Mouse (Mus musculus): ENCODE measurements around the gene Pirt.

Pirt gene

DNA sequence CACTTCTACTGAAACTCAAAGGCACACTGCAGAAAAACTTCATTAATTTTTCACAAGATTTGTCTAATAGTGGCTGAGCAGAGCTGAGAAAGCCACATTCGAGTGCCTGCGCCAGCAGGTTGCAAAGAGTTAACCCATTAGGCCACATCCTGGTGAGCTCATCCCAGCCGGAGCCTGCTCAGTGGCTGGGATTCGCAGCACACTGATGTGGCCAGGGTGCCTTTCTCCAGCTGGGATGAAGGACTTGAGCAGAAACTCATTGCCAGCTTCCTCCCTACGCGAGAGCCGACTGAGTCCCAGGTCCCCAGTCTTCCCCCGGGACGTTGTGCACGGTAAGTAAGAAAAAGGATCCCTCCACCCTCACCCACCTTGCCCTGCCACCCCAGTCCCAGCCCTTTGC is at the start of gene Pirt:
Pirt (plus strand) TSS at position 171 of the 400 bp plus-strand sequence.
- no peak for DNase-seq

DNA sequence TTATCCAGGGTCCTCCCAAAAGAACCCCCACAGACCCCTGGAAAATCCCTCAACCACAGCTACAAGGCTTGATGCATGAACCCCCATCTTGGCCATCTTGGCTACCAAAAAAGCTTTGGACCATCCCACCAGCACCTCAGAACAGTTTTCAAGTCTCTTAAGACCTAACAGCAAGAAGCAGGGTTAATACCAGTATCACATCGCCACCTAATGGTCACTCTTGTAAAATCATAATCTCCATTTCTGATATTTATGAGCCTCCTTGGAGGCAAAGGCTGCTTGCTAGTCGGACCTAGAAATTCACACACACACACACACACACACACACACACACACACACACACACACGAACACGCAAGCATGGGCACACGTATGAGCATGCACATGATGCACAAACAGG is 40.1 kb upstream of the Pirt start:
- DNase-seq = no peak

DNA sequence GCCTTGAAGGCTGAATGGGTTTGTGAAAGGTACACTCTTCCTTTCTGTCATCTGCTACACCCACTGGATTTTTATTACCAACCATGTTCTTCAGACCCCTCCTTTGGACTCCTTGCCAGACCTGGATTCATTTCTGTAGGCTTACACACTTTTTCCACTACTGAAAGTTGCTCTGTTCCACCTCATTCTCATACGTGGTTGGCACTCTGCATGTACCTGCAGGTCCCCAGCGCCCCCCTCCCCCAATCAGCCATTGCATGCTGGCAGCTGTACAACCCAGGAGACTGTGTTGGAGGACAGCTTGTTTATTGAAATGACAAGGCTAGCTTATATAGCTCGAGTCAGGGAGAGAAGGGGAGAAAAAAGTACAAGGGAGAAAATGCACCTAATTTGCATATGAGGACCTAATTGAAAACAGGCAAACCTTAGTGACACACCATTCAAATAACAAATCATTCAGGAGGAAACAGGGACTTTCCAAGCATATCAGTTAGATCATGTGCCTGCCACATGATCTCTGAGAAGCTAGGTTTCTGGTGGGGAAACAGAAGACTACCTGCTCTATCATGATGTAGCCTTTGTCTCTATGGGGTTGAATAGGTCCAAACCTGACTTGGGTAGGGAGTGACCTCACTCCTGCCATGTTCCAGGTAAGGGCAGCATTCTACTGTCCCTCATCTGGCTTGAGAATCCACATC is 38.9 kb upstream of the Pirt start:
- no peak for DNase-seq

DNA sequence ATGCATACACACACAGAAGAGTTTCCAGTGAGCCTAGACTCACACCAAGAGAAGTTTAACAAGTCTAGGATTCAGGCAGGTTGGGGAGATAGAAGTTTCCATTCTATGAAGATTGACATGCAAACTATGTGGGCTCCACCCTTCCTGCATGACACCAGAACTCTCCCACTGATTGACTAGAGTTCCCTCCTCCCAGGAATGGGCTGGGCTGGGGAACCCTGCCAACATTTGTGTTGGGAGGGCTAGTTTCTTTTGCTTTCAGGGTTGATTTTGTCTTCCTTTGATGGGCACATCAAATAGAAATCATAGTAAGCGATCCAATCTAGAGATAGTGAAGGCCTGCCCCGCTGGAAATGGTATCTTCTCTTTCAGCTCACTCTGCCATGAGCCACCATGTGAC is 30.5 kb upstream of the Pirt start:
- no peak for DNase-seq

DNA sequence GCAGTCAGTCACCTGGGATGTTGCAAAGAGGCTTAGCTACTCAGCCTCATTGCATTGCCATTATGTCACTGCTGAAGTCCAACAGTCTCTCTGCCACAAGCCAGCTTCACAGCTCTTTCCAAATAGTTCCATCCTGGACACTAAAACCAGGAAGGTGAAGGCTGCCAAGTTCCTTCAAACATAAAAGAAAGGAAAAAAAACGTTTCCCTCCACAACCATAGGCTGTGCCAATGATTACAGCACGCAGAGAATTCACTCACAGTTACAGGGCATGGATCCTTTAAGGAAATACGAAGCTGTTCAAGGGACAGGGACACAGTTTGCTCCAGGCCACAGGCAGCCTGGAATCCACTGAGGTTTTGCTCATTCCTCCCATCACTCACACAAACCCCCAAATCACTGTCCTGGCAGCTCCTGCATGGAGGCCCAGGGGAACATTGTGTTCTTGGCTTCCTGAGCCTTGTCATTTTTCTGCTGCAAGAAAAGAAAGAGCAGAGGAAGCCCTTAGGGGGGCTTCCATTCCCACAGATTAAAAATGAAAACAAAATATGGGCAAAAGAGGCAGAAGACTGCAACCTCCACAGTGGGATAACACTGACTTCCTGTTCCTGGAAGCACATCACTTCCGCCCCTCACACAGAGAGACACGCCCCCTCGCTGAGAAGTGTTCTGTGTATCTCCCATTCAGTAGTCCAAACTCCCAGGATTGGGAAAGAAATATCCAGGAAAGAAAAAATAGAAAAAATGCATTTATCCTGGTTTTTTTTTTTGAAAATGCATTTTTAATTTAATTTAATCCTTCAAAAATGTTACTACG is 29.3 kb upstream of the Pirt start:
- DNase-seq = no peak

DNA sequence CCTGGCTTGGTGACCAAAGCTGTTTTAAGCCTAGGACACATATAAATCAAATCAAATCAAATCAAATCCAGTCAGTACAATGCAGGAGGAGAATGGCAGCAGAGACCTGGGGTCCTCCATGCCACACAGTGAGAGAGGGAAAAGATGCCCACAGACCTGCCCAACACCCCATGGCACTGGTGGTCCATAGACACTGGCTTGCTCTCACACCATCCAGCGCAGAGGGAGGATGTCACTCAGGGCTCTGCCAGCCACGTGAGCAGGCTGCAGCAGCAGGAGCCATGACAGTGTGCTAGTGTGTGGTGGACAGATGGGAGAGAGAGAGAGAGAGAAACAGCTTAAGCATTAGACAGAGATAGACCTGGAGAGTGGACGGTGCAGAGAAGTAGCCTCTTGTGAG is 19.2 kb upstream of the Pirt start:
- no peak for DNase-seq

DNA sequence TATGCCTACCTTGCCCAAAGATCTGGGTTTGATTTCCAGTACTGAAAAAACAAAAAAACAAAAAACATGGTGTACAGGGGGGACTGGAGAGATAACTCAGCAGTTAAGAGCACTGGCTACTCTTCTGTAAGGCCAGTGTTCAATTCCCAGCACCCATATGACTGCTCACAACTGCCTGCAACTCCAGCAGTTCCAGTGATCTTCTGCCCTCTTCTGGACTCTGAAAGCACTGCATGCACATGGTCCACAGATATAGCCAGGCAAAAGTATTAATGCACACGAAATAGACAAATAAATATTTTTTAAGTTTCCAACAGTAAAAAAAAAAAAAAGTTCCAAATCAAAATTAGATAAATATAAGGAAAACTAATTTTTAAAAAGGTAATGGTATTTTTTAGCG is 13.0 kb upstream of the Pirt start:
- DNase-seq = no peak

DNA sequence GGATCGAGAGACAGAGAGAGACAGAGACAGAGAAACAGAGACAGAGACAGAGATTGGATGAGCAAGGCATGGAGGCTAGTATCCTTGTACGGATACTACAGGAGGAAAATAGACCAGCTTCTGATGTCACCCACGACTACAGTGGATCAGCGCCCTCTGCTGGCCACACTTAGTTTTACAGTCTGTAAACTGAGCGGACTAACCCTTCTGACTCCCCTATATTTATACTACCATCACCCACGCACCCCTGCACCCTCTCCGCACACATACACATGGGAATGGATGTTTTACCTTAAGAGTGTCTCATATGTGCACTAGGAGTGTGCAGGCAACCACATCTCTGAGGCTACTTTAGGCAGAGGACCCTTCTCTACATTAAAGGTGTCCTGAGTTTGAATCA is 12.4 kb upstream of the Pirt start:
- peak; percentile 84 for DNase-seq

DNA sequence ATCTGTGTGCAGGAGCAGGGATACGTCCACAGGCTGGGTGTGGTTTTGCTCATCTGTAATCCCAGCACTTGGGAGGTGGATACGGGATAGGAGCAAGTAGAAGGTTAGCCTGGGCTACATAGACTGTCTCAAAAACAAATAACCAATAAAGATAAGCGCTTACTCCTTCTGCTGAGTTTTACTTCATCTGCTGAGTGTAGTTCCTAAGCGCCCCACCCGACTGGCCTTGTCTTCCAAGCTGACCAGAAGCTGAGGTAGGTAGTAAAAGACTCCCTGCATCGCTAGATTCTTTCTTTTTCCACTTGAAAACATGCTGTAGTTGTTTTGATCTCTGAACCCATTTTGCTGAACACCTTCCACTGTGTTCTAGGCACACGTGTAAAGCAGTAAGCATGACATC is 9.0 kb upstream of the Pirt start:
- DNase-seq = no peak

DNA sequence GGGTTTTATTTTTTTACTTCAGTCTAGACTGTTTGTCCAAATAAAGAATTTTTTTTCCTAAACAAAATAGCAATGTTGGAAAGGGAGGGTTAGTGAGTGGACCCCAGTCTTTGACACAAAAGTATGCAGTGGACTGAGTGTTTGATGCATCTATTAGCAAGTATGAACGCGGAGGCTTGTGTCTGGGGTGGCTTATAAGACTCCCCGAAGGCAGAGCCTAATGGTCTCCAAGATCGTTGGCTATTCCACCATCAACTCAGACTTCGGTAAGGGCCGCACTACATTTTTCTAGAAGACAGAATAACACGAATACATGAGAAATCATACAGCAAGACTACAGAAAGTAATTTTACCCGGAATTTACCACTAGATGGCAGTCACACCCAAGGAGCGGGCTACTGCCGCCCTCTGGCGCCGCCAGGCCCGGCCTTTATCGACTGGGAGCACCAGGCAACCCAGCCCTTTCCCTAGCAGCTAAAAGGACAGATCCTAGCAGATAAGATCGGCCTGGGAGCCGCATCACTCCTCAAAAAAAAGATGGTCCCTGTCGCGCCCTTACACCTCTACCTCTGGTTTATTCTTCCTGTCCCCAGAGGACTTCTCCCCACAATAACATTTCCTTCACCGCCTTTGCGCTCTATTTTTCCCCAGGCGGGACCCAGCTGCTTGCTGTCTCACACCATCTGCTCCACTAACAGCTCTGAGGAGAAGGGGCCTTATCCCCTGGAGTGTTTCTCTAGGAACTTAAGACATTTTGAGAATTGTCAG is 6.0 kb upstream of the Pirt start:
- DNase-seq = peak; percentile 73

DNA sequence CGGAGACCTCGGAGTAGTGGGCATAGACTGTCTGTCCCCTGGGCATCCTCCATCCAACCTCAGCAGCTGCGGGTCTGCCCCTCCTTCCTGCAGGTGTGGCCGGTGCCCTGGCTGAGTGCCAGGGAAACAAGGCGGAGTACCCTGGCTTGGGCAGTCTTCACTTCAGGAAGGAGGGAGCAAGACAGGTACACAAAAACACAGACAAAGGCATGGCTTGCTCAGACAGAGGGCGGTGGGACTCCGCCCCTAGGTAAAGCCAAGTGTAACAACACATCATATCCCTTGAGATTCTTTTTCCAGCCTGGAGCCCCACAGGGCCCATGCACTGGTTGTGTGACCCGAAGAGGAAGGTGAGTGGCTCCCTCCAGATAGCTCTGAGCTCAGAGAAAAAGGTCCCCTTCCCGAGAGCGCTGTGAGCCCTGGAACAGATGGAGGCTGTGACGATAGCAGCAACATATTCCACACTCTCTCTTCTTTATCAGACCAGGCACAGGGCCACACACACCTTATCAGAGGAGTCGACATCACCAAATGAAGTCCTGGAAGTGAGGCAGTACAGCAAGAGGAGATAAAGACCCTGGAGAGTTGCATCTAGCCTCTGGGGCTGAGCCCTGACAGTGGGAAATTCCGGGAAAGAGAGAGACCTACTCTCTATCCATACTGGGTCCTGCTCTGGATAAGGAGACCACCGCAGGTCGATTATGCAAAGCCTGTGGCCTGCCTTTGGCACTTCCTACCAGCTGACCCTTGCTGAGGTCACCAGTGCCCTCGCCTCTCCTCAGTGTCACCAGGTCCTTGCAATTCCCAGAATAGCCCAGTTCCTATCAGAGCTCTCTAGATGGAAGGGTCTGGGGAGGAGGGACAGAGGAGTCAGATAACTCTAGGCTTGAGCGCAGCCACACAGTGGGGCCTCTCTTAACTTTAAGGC is 1.0 kb downstream of the Pirt start:
- no peak for DNase-seq

DNA sequence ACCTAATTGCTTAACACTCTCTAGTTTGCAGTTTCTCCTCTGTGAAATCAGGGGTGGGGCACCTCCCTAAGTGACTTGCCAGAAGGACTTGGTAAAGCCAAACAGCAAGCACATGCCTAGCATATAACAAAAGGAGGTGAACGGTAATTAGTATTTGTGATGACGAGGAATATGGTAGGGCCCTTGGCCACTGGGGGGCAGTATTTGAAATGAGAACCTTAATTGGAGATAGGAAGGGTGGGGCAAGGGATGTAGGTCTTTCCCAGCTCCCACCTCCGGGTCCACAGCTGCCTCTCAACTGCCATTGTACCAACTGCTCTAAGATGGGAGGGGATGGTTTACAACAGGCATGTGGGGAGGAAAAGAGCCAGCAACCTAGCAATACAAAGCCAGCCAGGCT is 2.5 kb downstream of the Pirt start:
- peak; percentile 27 for DNase-seq

DNA sequence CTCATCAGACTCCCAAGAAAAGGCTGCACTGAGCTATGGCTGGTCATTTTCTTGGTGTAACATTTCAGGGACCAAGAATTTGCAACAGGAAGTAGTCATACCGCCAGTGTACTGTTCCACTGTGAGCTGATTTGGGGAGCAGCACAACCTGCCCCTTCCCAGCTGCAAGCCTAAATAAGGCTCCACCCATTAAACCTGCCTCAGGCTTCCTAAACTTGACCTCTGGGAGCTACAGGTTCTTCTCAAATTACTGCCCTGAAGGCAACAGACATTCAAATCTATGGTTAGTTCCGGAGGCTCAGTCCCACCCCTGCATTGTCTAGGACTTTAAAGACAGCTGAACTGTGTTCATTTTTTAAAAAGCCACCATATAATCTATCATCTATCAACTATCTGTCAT is 8.2 kb downstream of the Pirt start:
- DNase-seq = no peak

DNA sequence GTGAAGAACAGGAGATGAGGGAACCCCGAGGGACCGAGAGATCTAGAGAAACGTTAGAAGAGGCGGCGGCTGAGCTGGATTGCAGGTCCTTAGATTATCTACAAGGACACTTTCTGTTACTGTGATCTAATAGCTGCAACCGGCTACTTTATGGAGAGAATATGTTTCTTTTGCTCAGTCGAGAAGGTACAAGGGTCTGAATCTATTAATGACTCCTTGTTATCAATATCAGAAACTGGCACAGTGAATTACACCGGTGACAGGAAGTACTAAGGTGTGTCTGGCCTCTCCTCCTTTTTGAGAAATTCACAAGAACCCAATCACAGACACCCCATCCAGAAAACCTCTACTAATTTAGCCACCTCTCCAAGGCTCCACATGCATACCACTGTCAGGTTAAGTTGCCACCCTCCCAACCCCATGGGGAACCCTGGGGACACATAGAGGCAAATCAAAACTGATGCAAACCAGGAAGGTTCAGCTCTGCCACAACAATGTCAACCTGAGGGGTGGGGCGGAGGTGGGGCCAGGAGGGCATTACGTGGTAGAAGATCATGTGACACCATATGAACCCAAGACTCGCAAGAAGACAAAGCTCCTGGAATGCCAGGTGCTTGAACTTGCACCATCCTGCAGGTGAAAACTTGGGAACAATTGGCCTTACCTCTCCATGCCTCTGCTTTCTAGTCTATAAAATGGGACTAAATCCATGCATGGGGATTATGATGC is 12.5 kb downstream of the Pirt start:
- DNase-seq = no peak

DNA sequence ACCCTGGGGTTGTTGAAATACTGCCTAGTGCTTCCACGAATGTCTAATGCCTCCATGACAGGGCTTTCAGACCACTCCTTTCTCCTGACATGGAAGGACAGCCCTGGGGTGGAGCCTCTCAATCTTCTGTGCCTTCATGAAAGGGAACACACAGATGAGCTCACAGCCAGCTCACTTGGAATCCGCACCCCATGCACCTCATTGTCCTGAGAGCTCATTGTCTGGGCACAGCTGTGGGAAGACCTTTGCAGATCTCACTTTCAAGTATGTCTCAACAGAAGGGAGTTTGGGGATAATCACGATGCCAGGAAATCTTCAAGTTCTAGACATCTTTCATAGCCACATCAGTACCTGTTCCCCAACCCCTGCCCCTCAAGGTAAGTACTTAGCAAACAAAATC is 16.5 kb downstream of the Pirt start:
- DNase-seq = no peak

DNA sequence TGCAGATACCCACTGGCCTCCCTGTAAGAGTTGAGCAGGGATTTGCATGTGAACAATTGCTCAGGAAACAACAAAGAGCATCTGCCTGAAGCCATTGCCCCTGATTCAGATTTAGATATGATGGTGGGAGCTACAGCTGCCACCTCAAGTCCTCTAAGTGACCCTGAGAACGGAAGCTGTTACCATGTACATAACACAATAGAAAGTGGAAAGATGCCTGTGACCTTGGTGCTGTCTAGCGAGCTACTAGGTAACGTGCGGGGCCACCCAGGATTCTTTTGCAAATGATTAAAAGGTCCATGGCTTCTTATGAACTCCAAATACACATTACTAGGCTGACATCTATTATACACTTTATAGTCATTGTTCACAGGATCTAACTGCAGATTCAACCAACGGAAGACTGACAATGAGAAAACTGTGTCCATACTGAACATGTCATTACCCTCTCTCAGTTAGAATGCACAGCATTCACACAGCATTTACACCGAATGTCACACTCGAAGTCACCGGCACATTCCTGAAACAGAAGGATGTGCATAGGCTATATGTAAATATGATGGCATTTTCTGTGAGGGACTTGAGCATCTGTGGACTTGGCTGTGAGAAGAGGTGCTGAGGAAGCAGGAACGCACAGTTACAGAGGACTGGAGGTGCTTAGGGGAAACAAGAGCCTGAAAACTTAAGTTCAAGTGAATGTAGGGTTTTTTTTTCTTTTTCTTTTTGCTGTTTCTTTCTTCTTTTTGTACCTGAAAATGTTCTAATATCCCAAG is 21.2 kb downstream of the Pirt start:
- DNase-seq = no peak

DNA sequence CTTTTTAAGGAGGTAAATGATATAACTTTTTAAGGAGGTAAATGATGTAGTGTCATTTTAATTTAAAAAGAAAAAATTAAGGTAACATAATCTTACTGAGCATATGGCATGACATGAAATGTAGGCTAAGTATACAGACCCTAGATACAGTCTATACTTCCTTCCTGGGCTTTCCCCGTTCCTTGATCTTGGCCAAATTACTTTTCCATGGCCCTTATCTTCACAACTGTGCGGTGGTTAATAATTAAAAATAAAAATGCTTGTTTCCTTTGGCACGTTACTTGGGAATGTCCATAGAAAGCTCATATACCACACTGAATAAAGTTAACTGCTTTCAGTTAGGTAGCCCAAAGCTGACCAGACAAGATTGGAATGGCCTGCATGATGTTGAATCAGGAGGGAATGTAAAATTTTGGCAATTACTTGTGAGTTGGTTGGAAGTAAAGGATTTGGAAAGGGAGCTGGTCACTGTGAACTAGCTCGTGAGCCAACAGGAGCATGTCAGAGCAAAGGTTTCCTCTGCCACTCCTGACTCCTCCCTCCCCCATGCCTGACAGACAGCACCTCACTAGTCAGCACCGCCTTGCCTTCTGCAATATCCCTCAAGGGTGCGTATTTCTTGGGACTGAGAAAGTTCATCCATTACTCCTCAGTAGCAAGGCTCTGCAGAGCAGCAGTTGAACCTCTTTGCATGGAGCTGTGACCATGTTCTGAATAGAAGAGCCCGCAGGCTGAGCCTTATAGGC is 22.8 kb downstream of the Pirt start:
- no peak for DNase-seq

DNA sequence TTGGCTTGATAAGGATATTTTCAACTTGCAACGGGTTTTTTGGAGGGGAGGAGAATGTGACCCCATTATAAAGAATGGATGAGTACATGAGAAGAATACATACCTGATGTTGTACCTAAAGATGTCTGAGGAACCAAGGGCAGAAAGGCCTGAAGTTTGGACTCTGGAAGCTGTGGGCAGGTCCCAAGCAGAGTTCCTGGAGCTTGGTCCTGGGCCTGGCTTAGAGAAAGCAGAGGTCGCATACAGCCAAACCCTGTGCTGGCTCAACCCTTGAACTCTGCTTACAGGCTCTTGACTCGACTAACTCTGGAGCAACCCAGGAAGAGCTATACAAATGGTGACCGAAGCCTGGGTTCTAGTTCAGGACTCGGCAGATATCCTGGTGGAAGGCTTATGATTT is 30.2 kb downstream of the Pirt start:
- DNase-seq = no peak

DNA sequence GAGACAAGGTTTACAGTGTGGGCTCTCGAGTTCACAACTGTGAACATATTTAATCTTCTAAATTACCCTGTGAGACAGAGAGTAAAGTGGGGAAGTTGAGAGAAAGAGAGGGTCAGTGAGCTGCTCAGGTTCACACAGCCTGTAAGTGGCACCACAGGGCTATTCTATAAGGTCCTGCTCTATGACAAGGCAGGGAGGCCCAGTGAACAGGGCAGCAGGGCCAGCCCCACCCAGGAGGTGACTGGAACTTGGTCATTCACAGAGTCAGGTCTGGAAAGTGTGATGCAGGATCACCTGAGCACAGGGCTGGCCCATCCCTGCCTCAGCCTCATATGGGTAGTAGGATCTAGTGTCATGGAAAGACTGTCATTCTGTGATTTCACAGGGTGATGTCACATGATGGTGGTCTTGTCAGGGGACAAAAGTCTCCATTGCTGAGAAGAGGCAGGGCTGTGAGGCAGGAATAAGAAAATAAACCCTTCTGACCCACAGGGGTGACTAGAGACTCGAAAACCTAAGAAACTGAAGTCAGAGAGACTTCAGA is 33.5 kb downstream of the Pirt start:
- DNase-seq = no peak

DNA sequence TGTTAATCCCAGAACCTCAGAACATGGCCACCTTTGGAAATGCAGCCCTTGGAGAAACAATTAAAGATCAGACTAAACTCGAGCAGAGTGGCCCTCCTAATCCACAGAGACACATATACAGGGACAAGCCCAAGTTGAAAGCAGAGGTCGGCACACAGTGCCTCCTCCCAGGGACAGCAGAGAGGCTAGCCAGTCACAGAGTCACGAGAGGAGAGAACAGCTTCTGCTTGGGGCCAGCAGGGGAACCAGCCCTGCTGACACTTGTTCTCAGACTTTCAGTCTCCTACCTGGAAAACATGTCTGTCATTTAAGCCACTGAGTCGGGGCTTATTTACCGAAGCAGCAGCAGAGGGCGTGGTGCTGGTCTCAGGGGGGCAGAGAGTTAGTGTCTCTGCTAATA is 34.7 kb downstream of the Pirt start:
- no peak for DNase-seq
